Mouse (Mus musculus) kidney, postnatal 25 days (tissue): ENCODE results near the gene Cyp4a10.
"Not testable (repeated sequence)": the region's sequence is repeated elsewhere in the genome, so short reads cannot be mapped to it uniquely, and the experiment has no call there.

Source experiments
- DNase-seq, 2 experiments: peaks; one replicate each; pipeline ENCODE4 v3.0.0; 2021; ENCODE audit warnings: mixed read lengths in 2 of 2

Gene Cyp4a10

GRCm38 (mm10) chr4:115518000-115518399 is at the start of gene Cyp4a10:
Gene Cyp4a10 (plus strand): TSS chr4:115518264.
- DNase-seq, result peak in 1 of 2 experiments; percentile 5

GRCm38 (mm10) chr4:115473585-115473984 is 44.5 kb upstream of the Cyp4a10 start:
- not testable (repeated sequence) for DNase-seq

- peak; percentile 38 to 59 for DNase-seq
Measured at GRCm38 (mm10) chr4:115476051-115476450, 42.0 kb upstream of the Cyp4a10 start.

- DNase-seq, result no peak
Measured at GRCm38 (mm10) chr4:115481006-115481652, 36.9 kb upstream of the Cyp4a10 start.

- no peak for DNase-seq
Measured at GRCm38 (mm10) chr4:115496001-115496400, 22.1 kb upstream of the Cyp4a10 start, which contains the start of gene Cyp4a14. Gene Cyp4a14 (minus strand): TSS chr4:115496142.

- DNase-seq, result no peak
Measured at GRCm38 (mm10) chr4:115497466-115497865, 20.6 kb upstream of the Cyp4a10 start.

- peak; percentile 13 to 67 for DNase-seq
Measured at GRCm38 (mm10) chr4:115513964-115514363, 4.1 kb upstream of the Cyp4a10 start.

GRCm38 (mm10) chr4:115519444-115519843 is 1.4 kb downstream of the Cyp4a10 start:
- no peak for DNase-seq

- no peak for DNase-seq
Measured at GRCm38 (mm10) chr4:115521766-115522165, 3.7 kb downstream of the Cyp4a10 start.

- no peak for DNase-seq
Measured at GRCm38 (mm10) chr4:115545101-115545500, 27.0 kb downstream of the Cyp4a10 start.

GRCm38 (mm10) chr4:115546141-115546828 is 28.2 kb downstream of the Cyp4a10 start:
- DNase-seq, result no peak

GRCm38 (mm10) chr4:115552726-115553125 is 34.7 kb downstream of the Cyp4a10 start:
- peak; percentile 28 to 78 for DNase-seq

- DNase-seq, result peak in 1 of 2 experiments; percentile 57
Measured at GRCm38 (mm10) chr4:115555513-115555912, 37.4 kb downstream of the Cyp4a10 start.

GRCm38 (mm10) chr4:115557861-115558561 is 39.9 kb downstream of the Cyp4a10 start:
- DNase-seq, result no peak

GRCm38 (mm10) chr4:115561236-115561635 is 43.2 kb downstream of the Cyp4a10 start:
- DNase-seq, result not testable (repeated sequence)

- peak; percentile 42 to 67 for DNase-seq
Measured at GRCm38 (mm10) chr4:115563401-115563800, 45.3 kb downstream of the Cyp4a10 start, which contains the start of gene Cyp4a31. Gene Cyp4a31 (plus strand): TSS chr4:115563649.

- DNase-seq, result not testable (repeated sequence)
Measured at GRCm38 (mm10) chr4:115564469-115565225, 46.6 kb downstream of the Cyp4a10 start.

- no peak for DNase-seq
Measured at GRCm38 (mm10) chr4:115575255-115575654, 57.2 kb downstream of the Cyp4a10 start.

- DNase-seq, result no peak
Measured at GRCm38 (mm10) chr4:115575776-115576175, 57.7 kb downstream of the Cyp4a10 start.

GRCm38 (mm10) chr4:115583036-115583435 is 65.0 kb downstream of the Cyp4a10 start:
- DNase-seq, result no peak
